Mouse (Mus musculus): Measurements from ENCODE around the gene Tff2. TPM values are rescaled to one million over a fixed set of nuclear protein-coding genes. Genes with fewer than 3 reads are reported as not detected.

Gene Tff2
- total and polyA plus RNA-seq, 3 experiments: not detected

DNA sequence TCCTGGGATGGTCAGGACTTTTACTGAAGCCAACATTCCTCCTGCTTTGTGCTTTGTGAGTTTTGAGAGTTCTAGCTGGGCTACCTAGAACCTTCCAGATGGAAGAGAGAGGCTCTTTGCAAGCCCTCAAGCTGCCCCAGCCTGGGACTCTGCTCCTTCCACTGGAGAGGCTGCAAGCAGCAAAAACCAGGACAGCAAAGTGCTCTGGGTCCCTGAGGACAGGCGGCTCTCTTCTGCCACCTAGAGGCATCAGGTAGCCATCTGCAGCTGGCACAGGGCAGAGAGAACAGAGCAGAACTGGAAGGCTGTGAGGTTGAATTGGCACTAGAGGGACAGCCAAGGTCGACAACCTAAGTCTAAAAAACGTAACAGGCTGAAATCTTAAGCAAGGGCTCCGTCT, 43.3 kb upstream of the Tff2 start:
- H3K79me2 ChIP-seq (ENCODE audit: control insufficient read depth, insufficient read depth, low read length, poor library complexity): no peaks in the 10 kb centered on the region
- no peaks in the 10 kb centered on the region for H3K4me1 ChIP-seq (ENCODE audit: control insufficient read depth in 1 of 2, insufficient read depth in 2 of 2, low read length in 2 of 2)
- peak; percentile 67 for DNase-seq (ENCODE audit: low read depth, low spot score)
- H3K9ac ChIP-seq (ENCODE audit: control insufficient read depth, low read depth, low read length, poor library complexity, severe bottlenecking): no peak overlapping the region
- no peaks in the 10 kb centered on the region for H3K27me3 ChIP-seq (ENCODE audit: control insufficient read depth in 1 of 2, insufficient read depth in 2 of 2, low read length in 2 of 2)
- no peak overlapping the region for H3K4me3 ChIP-seq (ENCODE audit: control insufficient read depth in 1 of 2, insufficient read depth in 1 of 2, low read depth in 2 of 2, low read length in 2 of 2)
- no peaks in the 10 kb centered on the region for H3K36me3 ChIP-seq (ENCODE audit: control insufficient read depth in 1 of 2, insufficient read depth in 2 of 2, low read length in 2 of 2)
- H3K9me3 ChIP-seq (replicated peaks; ENCODE audit: insufficient read depth, low read length): no peaks in the 10 kb centered on the region
- TF ChIP-seq JUND (IDR thresholded peaks at IDR 0.05; ENCODE audit: low read depth, low read length): no peak
- TF ChIP-seq RAD21 (IDR thresholded peaks at IDR 0.05; ENCODE audit: low read depth, low read length): peak; percentile 79
- TF ChIP-seq NRF1 (IDR thresholded peaks at IDR 0.05; ENCODE audit: insufficient read depth, low read depth, low read length, poor library complexity, severe bottlenecking): no peak
- no peak for TF ChIP-seq ZMIZ1 (IDR thresholded peaks at IDR 0.05; ENCODE audit: low read depth, low read length)
- no peak for TF ChIP-seq ZKSCAN1 (IDR thresholded peaks at IDR 0.05; ENCODE audit: low read depth, low read length)
- TF ChIP-seq ZC3H11A (IDR thresholded peaks at IDR 0.05; ENCODE audit: low read depth, low read length): peak; percentile 77
- TF ChIP-seq EP300 (IDR thresholded peaks at IDR 0.05; ENCODE audit: low read depth in 1 of 2, low read length in 2 of 2): no peak
- no peak for TF ChIP-seq MEF2A (IDR thresholded peaks at IDR 0.05; ENCODE audit: extremely low read depth, insufficient replicate concordance, low read depth, low read length, poor library complexity, severe bottlenecking)
- TF ChIP-seq ELF1 (IDR thresholded peaks at IDR 0.05; ENCODE audit: low read depth, low read length): no peak
- TF ChIP-seq NELFE (IDR thresholded peaks at IDR 0.05; ENCODE audit: low read depth, low read length): no peak
- TF ChIP-seq MAX (IDR thresholded peaks at IDR 0.05; ENCODE audit: low read length): no peak
- TF ChIP-seq POLR2AphosphoS2 (IDR thresholded peaks at IDR 0.05; ENCODE audit: low read length): no peak
- TF ChIP-seq SMC3 (IDR thresholded peaks at IDR 0.05; ENCODE audit: low read depth, low read length): peak; percentile 89
- no peak for TF ChIP-seq HCFC1 (IDR thresholded peaks at IDR 0.05; ENCODE audit: low read depth, low read length)
- peak; percentile 82 to 90 (median 89) for TF ChIP-seq CTCF (IDR thresholded peaks at IDR 0.05 in 2 of 3, conservative IDR thresholded peaks at IDR 0.05 in 1 of 3; ENCODE audit: control insufficient read depth in 1 of 3, insufficient read depth in 1 of 3, low read depth in 2 of 3, low read length in 3 of 3, poor library complexity in 1 of 3, severe bottlenecking in 1 of 3)
- TF ChIP-seq KAT2A (conservative IDR thresholded peaks at IDR 0.05; ENCODE audit: low read depth, low read length): no peak
- no peak overlapping the region for H3K27ac ChIP-seq (ENCODE audit: control insufficient read depth, low read depth, low read length)

- Histone ChIP-seq H3K4me1 (ENCODE audit: control insufficient read depth in 1 of 2, insufficient read depth in 2 of 2, low read length in 2 of 2) (0 out of 4 replicates have a peak, but pooled peaks cover 0 to 5% of the 10 kb centered on the region in 2 experiments), H3K9ac (ENCODE audit: control insufficient read depth, low read depth, low read length, poor library complexity, severe bottlenecking) (no peak overlapping the region), H3K9me3 (replicated peaks; ENCODE audit: insufficient read depth, low read length) (no peaks in the 10 kb centered on the region), H3K79me2 (ENCODE audit: control insufficient read depth, insufficient read depth, low read length, poor library complexity) (no peaks in the 10 kb centered on the region), H3K27me3 (ENCODE audit: control insufficient read depth in 1 of 2, insufficient read depth in 2 of 2, low read length in 2 of 2) (no peaks in the 10 kb centered on the region), H3K4me3 (ENCODE audit: control insufficient read depth in 1 of 2, insufficient read depth in 1 of 2, low read depth in 2 of 2, low read length in 2 of 2) (no peak overlapping the region), H3K36me3 (ENCODE audit: control insufficient read depth in 1 of 2, insufficient read depth in 2 of 2, low read length in 2 of 2) (no peaks in the 10 kb centered on the region), H3K27ac (ENCODE audit: control insufficient read depth, low read depth, low read length) (no peak overlapping the region)
- TF ChIP-seq SMC3 (IDR thresholded peaks at IDR 0.05; ENCODE audit: low read depth, low read length) (no peak), SIN3A (IDR thresholded peaks at IDR 0.05; ENCODE audit: low read length) (no peak), CHD2 (IDR thresholded peaks at IDR 0.05; ENCODE audit: low read length) (no peak), JUND (IDR thresholded peaks at IDR 0.05; ENCODE audit: low read depth, low read length) (no peak), TCF12 (IDR thresholded peaks at IDR 0.05; ENCODE audit: low read depth, low read length) (no peak), GATA1 (IDR thresholded peaks at IDR 0.05; ENCODE audit: low read depth, low read length) (no peak), KAT2A (conservative IDR thresholded peaks at IDR 0.05; ENCODE audit: low read depth, low read length) (no peak), BHLHE40 (IDR thresholded peaks at IDR 0.05; ENCODE audit: borderline replicate concordance, low read depth, low read length) (no peak), MAZ (IDR thresholded peaks at IDR 0.05; ENCODE audit: low read depth, low read length) (no peak), MEF2A (IDR thresholded peaks at IDR 0.05; ENCODE audit: extremely low read depth, insufficient replicate concordance, low read depth, low read length, poor library complexity, severe bottlenecking) (no peak), RCOR1 (IDR thresholded peaks at IDR 0.05; ENCODE audit: low read depth, low read length) (no peak), EP300 (IDR thresholded peaks at IDR 0.05; ENCODE audit: low read depth in 1 of 2, low read length in 2 of 2) (no peak), USF1 (IDR thresholded peaks at IDR 0.05; ENCODE audit: low read depth, low read length) (no peak), MXI1 (IDR thresholded peaks at IDR 0.05; ENCODE audit: low read depth, low read length) (no peak), POLR2A (IDR thresholded peaks at IDR 0.05; ENCODE audit: control insufficient read depth in 1 of 2, insufficient read depth in 1 of 2, low read depth in 1 of 2, low read length in 2 of 2, poor library complexity in 1 of 2) (no peak)
- no peak for DNase-seq (ENCODE audit: low read depth, low spot score)
Measured at GRCm38 (mm10) chr17:31184269-31184990, 40.3 kb upstream of the Tff2 start.
